Mouse (Mus musculus): ENCODE results near the gene Zmpste24.

Zmpste24 gene

GRCm38 (mm10) chr4:121029632-121030031 lies 68.4 kb downstream of the Zmpste24 start:
- no peak for DNase-seq

- DNase-seq = peak; percentile 60
These were observed 69.2 kb downstream of the Zmpste24 start for GRCm38 (mm10) chr4:121028659-121029392.

GRCm38 (mm10) chr4:121028146-121028545 lies 69.9 kb downstream of the Zmpste24 start:
- DNase-seq = no peak

- no peak for DNase-seq
These were observed 72.4 kb downstream of the Zmpste24 start for GRCm38 (mm10) chr4:121025681-121026080.

- peak; percentile 70 for DNase-seq
These were observed 74.1 kb downstream of the Zmpste24 start for GRCm38 (mm10) chr4:121023941-121024340.

- DNase-seq = no peak
These were observed 74.6 kb downstream of the Zmpste24 start for GRCm38 (mm10) chr4:121023464-121023863.

GRCm38 (mm10) chr4:121021911-121022310 lies 76.1 kb downstream of the Zmpste24 start:
- peak; percentile 76 for DNase-seq

- DNase-seq = no peak
These were observed 77.8 kb downstream of the Zmpste24 start for GRCm38 (mm10) chr4:121020040-121020790.

GRCm38 (mm10) chr4:121018250-121018649 lies 79.8 kb downstream of the Zmpste24 start:
- no peak for DNase-seq

- peak; percentile 99 for DNase-seq
These were observed 80.9 kb downstream of the Zmpste24 start, which contains the start of gene Smap2 for GRCm38 (mm10) chr4:121016928-121017657. Gene Smap2, minus strand, starts transcription at chr4:121017247.

- peak; percentile 43 for DNase-seq
These were observed 81.8 kb downstream of the Zmpste24 start for GRCm38 (mm10) chr4:121016021-121016898.

GRCm38 (mm10) chr4:121015268-121015659 lies 82.8 kb downstream of the Zmpste24 start:
- no peak for DNase-seq

GRCm38 (mm10) chr4:121014594-121015267 lies 83.3 kb downstream of the Zmpste24 start:
- DNase-seq = no peak

GRCm38 (mm10) chr4:121010770-121011549 lies 87.1 kb downstream of the Zmpste24 start:
- DNase-seq = no peak
